Mouse (Mus musculus): ENCODE data around the gene Cmtm8.

The Cmtm8 gene

DNA sequence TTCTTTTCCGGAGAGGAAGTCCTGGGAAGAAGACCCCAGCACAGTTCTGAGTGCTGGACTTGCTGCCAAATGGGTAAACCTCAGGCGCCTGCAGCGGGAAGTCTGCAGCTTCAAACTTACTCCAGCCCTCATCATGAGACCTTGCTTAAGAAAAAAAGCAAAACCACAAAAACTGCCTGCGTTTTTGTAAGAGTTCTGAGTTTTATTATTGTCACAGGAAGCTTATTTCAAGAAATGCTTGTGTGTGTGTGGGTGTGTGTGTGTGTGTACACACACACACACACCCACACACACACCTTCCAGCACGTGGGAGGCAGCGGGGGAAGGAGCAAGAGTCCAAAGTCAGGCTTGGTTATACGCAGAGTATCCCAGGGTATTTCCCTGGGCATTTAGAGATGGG lies 85.7 kb downstream of the Cmtm8 start:
- DNase-seq (ENCODE audit: low read depth, low spot score): no peak

DNA sequence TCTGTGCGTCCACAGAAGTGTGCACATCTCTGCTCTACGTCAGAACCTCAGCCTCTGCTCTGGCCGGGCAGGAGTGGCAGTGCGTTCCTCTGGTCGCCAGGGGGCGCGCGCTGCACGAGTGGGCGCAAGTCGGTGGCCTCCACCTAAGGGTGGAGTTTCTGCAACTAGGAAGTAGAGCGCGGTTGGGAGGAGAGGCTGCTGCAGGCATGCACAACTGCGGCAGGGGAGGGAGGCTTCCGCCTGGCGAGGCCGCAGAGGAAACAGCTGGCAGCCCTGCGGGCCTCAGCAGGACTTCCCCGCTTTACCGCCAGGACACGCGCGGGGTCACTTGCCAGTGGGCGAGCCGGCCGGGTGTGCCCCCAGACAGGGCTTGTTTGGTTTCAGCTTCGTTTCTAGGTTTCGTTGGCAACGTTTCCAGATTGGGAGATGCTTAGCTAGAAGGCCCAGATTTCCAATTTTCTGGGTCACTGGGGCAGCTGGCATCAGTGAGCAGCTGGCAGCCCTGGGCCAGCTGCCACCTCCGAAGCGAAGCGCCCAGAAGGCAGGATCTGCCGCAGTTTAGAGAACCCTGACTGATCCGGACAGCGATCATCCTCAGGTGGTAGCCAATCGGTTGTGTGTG lies 91.0 kb downstream of the Cmtm8 start:
- DNase-seq (ENCODE audit: low read depth, low spot score): peak; percentile 94

DNA sequence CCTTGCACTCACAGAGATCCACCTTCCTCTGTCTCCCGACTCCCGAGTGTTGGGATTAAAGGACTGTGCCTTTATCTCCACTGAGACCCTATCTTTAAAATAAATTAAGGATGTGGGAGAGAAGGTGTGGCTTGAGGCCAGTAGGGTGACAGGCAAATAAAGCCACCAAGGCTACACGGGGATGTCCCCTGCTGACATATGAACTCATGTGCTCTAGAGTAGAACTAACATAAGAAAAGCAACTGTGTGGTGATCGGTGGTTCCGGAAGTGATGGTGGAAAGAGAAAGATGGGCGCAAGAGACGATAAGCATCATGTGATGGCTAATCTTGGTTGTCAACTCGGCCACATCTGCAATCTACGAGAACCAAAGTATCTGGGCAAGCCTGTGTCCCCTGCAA lies 91.6 kb downstream of the Cmtm8 start:
- DNase-seq (ENCODE audit: low read depth, low spot score): no peak

DNA sequence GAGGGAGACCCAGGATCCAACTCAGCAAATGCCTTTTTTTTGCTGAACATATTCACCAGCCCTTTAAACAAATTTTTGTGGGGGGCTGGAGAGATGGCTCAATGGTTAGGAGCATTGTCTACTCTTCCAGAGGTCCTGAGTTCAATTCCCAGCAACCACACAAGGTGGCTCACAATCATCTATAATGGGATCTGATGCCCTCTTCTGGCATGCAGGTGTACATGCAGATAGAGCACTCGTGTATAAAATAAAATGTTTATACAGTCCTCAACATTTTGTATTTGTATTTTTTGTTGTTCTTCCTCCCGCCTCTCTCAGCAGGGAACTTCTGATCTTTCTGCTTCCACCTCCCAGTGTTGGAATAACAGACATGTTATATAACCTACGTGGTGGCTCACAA lies 92.4 kb downstream of the Cmtm8 start:
- no peak for DNase-seq (ENCODE audit: low read depth, low spot score)

DNA sequence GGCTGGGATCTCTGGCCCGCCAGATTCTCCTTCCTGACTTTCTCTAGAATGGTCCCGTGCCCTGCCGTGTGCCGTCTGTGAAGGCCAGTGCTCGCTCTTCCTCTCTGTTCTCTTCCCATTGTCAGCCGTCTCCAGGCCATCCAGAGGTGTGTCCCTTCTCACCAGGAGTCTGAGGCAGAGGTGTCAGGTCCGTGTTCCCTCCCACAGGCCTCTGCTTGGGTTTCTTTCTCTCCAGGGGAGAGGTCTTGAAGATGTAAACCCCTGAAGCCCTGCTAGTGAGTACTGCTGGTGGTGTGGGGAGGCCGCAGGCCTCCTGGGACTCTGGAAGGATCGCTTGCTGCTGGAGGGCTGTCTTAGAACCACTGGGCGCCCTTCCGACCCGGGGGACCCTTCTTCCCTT lies 96.5 kb downstream of the Cmtm8 start:
- DNase-seq (ENCODE audit: low read depth, low spot score): peak; percentile 64

DNA sequence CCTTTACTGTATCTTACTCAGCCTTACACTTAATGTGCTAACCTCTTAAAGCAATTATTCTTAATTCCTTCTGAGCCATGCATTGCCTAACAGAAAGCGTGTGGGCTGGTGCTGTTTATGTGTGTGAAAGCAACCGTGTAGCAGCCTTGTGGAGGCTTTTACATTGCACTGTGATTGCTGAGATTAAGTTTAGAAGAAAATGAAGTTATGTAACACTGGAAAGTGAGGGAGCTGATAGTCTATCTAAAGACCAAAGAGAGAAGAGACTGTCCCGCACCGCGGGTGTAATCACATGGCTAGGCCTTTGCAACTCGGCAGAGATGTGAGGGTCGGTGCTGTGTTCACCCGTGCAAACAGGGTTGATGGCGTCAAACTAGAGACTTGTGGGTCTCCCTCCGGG lies 96.9 kb downstream of the Cmtm8 start:
- no peak for DNase-seq (ENCODE audit: low read depth, low spot score)

DNA sequence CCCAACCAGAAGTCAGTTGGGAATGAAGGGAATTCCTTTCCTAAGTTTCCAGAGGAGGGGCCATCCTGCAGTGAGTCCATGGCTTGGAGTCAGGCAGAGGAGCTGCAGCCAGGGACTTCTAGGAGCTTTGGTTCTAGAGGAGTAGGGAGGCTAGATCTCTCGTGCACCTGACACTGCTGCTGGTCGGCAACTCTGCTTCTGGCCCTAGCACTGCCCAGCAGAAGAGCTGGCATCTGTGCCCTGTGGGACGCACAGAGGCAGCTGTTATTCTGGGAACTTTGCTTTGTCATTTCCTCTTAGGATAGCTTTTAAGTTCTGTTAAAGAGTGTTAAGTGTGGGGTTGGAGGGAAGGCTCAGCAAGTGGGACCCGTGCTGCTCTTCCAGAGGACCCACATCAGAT lies 98.3 kb downstream of the Cmtm8 start:
- no peak for DNase-seq (ENCODE audit: low read depth, low spot score)

DNA sequence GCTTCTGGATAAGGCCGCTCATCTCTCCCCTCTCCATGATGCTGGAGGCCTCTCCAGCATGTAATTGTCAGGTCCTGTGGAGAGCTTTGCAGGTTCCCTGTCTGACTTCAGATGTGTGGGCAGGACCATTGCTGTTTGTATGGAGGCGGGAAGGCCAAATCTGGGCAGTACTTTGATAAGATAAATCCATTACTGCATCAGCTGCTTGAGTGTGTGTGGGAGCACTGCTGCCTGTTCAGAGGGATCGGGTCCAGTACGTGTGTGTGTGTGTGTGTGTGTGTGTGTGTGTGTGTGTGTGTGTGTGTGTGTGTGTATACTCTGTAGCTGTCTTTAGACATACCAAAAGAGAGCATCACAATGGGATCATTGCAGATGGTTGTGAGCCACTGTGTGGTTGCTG lies 98.8 kb downstream of the Cmtm8 start:
- DNase-seq (ENCODE audit: low read depth, low spot score): no peak

DNA sequence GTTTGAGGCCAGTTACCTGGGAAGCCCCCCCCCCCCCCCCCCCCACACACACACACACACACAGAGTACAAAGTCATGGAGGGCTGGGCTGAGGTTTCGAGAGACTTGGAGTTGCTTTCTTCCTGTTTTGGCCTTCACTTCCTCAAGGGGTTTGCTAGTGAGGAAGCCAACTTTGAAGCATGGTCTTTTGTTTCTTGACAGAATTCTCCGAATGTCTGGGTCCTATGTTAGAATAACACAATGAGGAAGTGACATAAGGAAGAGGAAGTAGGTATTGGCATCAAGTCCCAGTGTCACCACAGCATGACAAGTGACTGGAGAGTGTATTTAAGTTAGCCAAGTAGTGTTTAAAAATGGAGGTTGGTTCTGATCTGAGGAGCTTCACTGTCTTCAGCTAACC lies 101.2 kb downstream of the Cmtm8 start:
- no peak for DNase-seq (ENCODE audit: low read depth, low spot score)

DNA sequence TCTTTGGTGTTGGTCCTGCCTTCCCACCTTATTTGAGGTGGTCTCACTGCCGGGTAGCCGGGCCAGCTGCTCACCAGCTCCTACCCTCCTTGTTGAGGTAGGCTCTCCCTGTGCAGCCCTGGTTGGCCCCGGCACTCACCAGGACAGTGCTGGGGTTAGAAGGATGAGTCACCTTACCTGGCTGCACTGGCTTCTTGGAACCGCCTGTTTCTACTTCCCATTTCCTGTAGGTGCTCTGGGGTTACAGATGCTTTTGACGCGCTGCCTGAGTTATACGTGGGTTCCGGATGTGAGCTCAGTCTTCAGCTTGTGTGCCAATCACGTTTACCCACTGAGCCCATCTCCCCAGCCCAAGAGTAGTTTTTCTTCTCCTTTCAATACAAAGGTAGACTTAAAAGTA lies 103.6 kb downstream of the Cmtm8 start:
- no peak for DNase-seq (ENCODE audit: low read depth, low spot score)
